Mouse (Mus musculus): ENCODE results near the gene Gm17651. TPM values are rescaled to one million over a fixed set of nuclear protein-coding genes. Genes with fewer than 3 reads are reported as not detected.

Gene Gm17651
- polyA plus RNA-seq (2014; fragmentation: Illumina TruSeq; extraction: RNeasy Lipid Tissue Mini Kit (QIAGEN cat#74804); ENCODE audit: low read depth, low replicate concordance) = not detected

GRCm38 (mm10) chr3:97674644-97675110 is at the start of gene Gm17651:
TSS of gene Gm17651 (minus strand) at chr3:97674694.

GRCm38 (mm10) chr3:97657655-97658411 is 16.7 kb downstream of the Gm17651 start, which contains the start of gene Prkab2:
TSS of gene Prkab2 (plus strand) at chr3:97658193.

GRCm38 (mm10) chr3:97628391-97629001 is 46.0 kb downstream of the Gm17651 start, which contains the start of gene Fmo5:
TSS of gene Fmo5 (plus strand) at chr3:97628804.

Other genes starting within 250 kb of the Gm17651 start
- 30.0 TPM for gene Chd1l, start 64.5 kb downstream of the Gm17651 start, polyA plus RNA-seq (2014; fragmentation: Illumina TruSeq; extraction: RNeasy Lipid Tissue Mini Kit (QIAGEN cat#74804); ENCODE audit: low read depth, low replicate concordance)
- gene Fmo5, start 45.9 kb downstream of the Gm17651 start, polyA plus RNA-seq (2014; fragmentation: Illumina TruSeq; extraction: RNeasy Lipid Tissue Mini Kit (QIAGEN cat#74804); ENCODE audit: low read depth, low replicate concordance) = 1.8 TPM
- 21.5 TPM for gene Prkab2, start 16.5 kb downstream of the Gm17651 start, polyA plus RNA-seq (2014; fragmentation: Illumina TruSeq; extraction: RNeasy Lipid Tissue Mini Kit (QIAGEN cat#74804); ENCODE audit: low read depth, low replicate concordance)
- gene Pde4dip, start 214.0 kb upstream of the Gm17651 start, polyA plus RNA-seq (2014; fragmentation: Illumina TruSeq; extraction: RNeasy Lipid Tissue Mini Kit (QIAGEN cat#74804); ENCODE audit: low read depth, low replicate concordance) = 61.4 TPM
- gene Sec22b, start 226.5 kb upstream of the Gm17651 start, polyA plus RNA-seq (2014; fragmentation: Illumina TruSeq; extraction: RNeasy Lipid Tissue Mini Kit (QIAGEN cat#74804); ENCODE audit: low read depth, low replicate concordance) = 43.2 TPM

Data from testis, adult 10 weeks (tissue).